Mouse (Mus musculus) bone marrow macrophage, adult 2 months (primary cell): ENCODE data around the gene Khdc3. TPM values are rescaled to one million over a fixed set of nuclear protein-coding genes. Genes with fewer than 3 reads are reported as not detected.

Experiments
- H3K27ac ChIP-seq: 2 replicates; pipeline ENCODE4 v1.5.1; 2012; ENCODE audit warnings: low read depth, low read length; ENCODE audit not compliant: insufficient read depth
- H3K4me1 ChIP-seq: 2 replicates; pipeline ENCODE4 v1.6.1; 2012; ENCODE audit warnings: low read length; ENCODE audit not compliant: control insufficient read depth, insufficient read depth
- H3K4me3 ChIP-seq: 2 replicates; pipeline ENCODE4 v1.5.1; 2012; ENCODE audit warnings: mild to moderate bottlenecking, low read length, moderate library complexity; ENCODE audit not compliant: insufficient read depth
- CTCF ChIP-seq: IDR thresholded peaks from 2 replicates; pipeline ENCODE4 v1.5.1; 2012; ENCODE audit warnings: low read depth, mild to moderate bottlenecking, low read length, moderate library complexity
- POLR2A ChIP-seq: IDR thresholded peaks from 2 replicates; pipeline ENCODE4 v1.6.1; 2012; ENCODE audit warnings: mild to moderate bottlenecking, low read depth, low read length, borderline replicate concordance
- polyA plus RNA-seq: library from polyadenylated mRNA; stranded (reverse); fragments of >200 nt; gene quantifications from 2 replicates; pipeline ENCODE4 v1.2.4, GENCODE M21; 2012; ENCODE audit not compliant: missing spikeins, insufficient read depth, insufficient read length

Gene Khdc3
- polyA plus RNA-seq, 1 experiment: not detected

- TF ChIP-seq CTCF: no peak
- TF ChIP-seq POLR2A: no peak
- H3K4me1 ChIP-seq: no peaks in the 10 kb centered on the region
- H3K4me3 ChIP-seq: no peak overlapping the region
- no peak overlapping the region for H3K27ac ChIP-seq
Measured at GRCm38 (mm10) chr9:73079801-73080325, 21.8 kb upstream of the Khdc3 start.

- no peak for TF ChIP-seq CTCF
- no peak for TF ChIP-seq POLR2A
- no peak overlapping the region for H3K4me3 ChIP-seq
- no peak overlapping the region for H3K27ac ChIP-seq
- peaks cover 17% of the 10 kb centered on the region for H3K4me1 ChIP-seq
Measured at GRCm38 (mm10) chr9:73082291-73083000, 19.2 kb upstream of the Khdc3 start.

- no peak overlapping the region for H3K4me3 ChIP-seq
- H3K4me1 ChIP-seq: peaks cover 18% of the 10 kb centered on the region
- no peak overlapping the region for H3K27ac ChIP-seq
- no peak for TF ChIP-seq CTCF
- TF ChIP-seq POLR2A: no peak
Measured at GRCm38 (mm10) chr9:73083956-73084355, 17.7 kb upstream of the Khdc3 start.

- TF ChIP-seq POLR2A (no peak), CTCF (no peak)
- Histone ChIP-seq H3K4me3 (no peak overlapping the region), H3K27ac (peak overlapping the region; percentile 7; the same call in 1 of the 2 replicates), H3K4me1 (peaks cover 30% of the 10 kb centered on the region)
Measured at GRCm38 (mm10) chr9:73085845-73086244, 15.8 kb upstream of the Khdc3 start.

- Histone ChIP-seq H3K4me1 (peaks cover 30% of the 10 kb centered on the region), H3K27ac (no peak overlapping the region), H3K4me3 (no peak overlapping the region)
- no peak for TF ChIP-seq POLR2A
- no peak for TF ChIP-seq CTCF
Measured at GRCm38 (mm10) chr9:73087121-73087520, 14.5 kb upstream of the Khdc3 start.

GRCm38 (mm10) chr9:73087581-73087980, 14.1 kb upstream of the Khdc3 start:
- Histone ChIP-seq H3K27ac (no peak overlapping the region), H3K4me3 (no peak overlapping the region), H3K4me1 (peaks cover 30% of the 10 kb centered on the region)
- TF ChIP-seq CTCF: no peak
- no peak for TF ChIP-seq POLR2A

GRCm38 (mm10) chr9:73089222-73089920, 12.3 kb upstream of the Khdc3 start:
- Histone ChIP-seq H3K4me1 (peaks cover 30% of the 10 kb centered on the region), H3K27ac (peak overlapping the region; percentile 51), H3K4me3 (no peak overlapping the region)
- TF ChIP-seq POLR2A (no peak), CTCF (no peak)

GRCm38 (mm10) chr9:73090121-73090520, 11.5 kb upstream of the Khdc3 start:
- Histone ChIP-seq H3K27ac (peak overlapping the region; percentile 36), H3K4me3 (no peak overlapping the region), H3K4me1 (peaks cover 30% of the 10 kb centered on the region)
- TF ChIP-seq POLR2A: no peak
- no peak for TF ChIP-seq CTCF

GRCm38 (mm10) chr9:73091747-73092146, 9.9 kb upstream of the Khdc3 start:
- TF ChIP-seq POLR2A (no peak), CTCF (no peak)
- H3K4me1 ChIP-seq: peaks cover 17% of the 10 kb centered on the region
- no peak overlapping the region for H3K27ac ChIP-seq
- H3K4me3 ChIP-seq: no peak overlapping the region

- peaks cover 6% of the 10 kb centered on the region for H3K4me1 ChIP-seq
- H3K27ac ChIP-seq: no peak overlapping the region
- H3K4me3 ChIP-seq: no peak overlapping the region
- TF ChIP-seq CTCF (no peak), POLR2A (no peak)
Measured at GRCm38 (mm10) chr9:73094580-73094979, 7.1 kb upstream of the Khdc3 start.

GRCm38 (mm10) chr9:73097898-73098297, 3.7 kb upstream of the Khdc3 start:
- TF ChIP-seq CTCF (no peak), POLR2A (no peak)
- H3K4me1 ChIP-seq: no peaks in the 10 kb centered on the region
- H3K27ac ChIP-seq: no peak overlapping the region
- no peak overlapping the region for H3K4me3 ChIP-seq
